Mouse (Mus musculus) sigmoid colon, adult 10 weeks (tissue): ENCODE measurements around the gene Ifi206. TPM values are rescaled to one million over a fixed set of nuclear protein-coding genes. Genes with fewer than 3 reads are reported as not detected.

Source experiments
- polyA plus RNA-seq: library from polyadenylated mRNA; stranded (reverse); fragments of 350-450 nt; fragmentation: Illumina TruSeq; extraction: RNeasy Lipid Tissue Mini Kit (QIAGEN cat#74804); gene quantifications from one replicate; pipeline ENCODE4 v1.2.3, GENCODE M21; 2014; ENCODE audit warnings: low read depth, low replicate concordance

The Ifi206 gene
- polyA plus RNA-seq, result 2.6 TPM

DNA sequence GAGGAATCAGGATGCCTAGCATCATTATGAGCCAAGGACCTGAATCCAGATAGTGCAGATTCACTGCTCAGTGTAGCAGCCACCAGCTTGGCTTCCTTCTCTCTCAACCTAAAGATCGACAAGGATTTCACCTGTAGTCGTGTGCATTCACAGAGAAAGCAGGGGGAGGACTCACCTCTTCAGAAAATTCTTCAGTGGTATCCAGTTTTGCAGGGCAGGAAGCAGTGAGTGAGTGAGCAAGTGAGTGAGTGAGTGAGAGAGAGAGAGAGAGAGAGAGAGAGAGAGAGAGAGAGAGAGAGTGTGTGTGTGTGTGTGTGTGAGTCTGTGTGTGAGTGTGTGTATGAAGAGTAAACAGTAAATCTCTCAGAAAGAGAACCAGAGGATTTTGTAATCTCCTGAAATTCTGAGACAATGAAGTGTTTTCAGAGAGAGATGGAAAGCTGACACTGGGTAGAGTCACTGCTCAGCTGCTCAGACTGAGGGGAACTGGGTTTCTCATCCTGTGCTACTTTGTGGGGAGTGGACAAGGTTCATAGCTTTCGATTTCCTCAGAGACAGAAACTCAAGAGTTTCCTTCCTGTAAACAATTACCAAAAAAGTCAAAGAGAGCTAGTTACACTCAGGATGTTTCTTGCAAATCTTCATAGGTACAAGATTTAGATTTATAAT is at the start of gene Ifi206:
TSS of gene Ifi206 (minus strand) at position 230 of the 669 bp plus-strand sequence.

DNA sequence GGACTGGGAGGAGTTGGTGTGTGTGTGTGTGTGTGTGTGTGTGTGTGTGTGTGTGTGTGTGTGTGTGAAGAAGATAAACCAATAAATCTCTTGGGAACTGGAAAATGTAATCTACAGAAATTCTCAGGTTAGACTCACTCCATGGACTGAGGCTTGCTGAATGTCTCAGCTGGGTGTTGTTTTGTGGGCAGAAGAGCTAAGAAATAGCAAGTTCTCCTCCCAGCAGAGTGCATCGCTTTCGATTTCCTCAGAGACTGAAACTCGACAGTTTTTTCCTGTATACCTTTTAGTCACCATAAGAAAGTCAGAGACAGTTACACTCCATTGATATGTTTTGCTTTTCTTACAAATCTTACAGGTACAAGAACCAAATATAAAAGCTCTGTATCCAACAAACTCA is 45.0 kb upstream of the Ifi206 start, which contains the start of gene Ifi214:
TSS of gene Ifi214 (minus strand) at position 167 of the 400 bp plus-strand sequence.

Other genes with a start within 250 kb of the Ifi206 start
- not detected for gene Olfr418, start 225.0 kb downstream of the Ifi206 start, polyA plus RNA-seq
- gene Mptx2, start 213.3 kb downstream of the Ifi206 start, polyA plus RNA-seq, result 4.4 TPM
- 1.9 TPM for gene Ackr1, start 157.3 kb downstream of the Ifi206 start, polyA plus RNA-seq
- gene Aim2, start 140.2 kb downstream of the Ifi206 start, polyA plus RNA-seq, result 286 TPM
- 3.7 TPM for gene Cadm3, start 123.3 kb downstream of the Ifi206 start, polyA plus RNA-seq
- 1.9 TPM for gene Ifi214, start 44.9 kb upstream of the Ifi206 start, polyA plus RNA-seq
- 8.0 TPM for gene Ifi213, start 108.2 kb upstream of the Ifi206 start, polyA plus RNA-seq
- gene Ifi209, start 139.9 kb upstream of the Ifi206 start, polyA plus RNA-seq, result 17.8 TPM
- 3.4 TPM for gene Ifi208, start 182.6 kb upstream of the Ifi206 start, polyA plus RNA-seq